Mouse (Mus musculus) limb, embryonic 12.5 days (tissue): Measurements from ENCODE around the gene Ndufa13. TPM values are rescaled to one million over a fixed set of nuclear protein-coding genes. Genes with fewer than 3 reads are reported as not detected.
"Not testable (repeated sequence)": the region's sequence is repeated elsewhere in the genome, so short reads cannot be mapped to it uniquely, and the experiment has no call there.

Experiments used
- ATAC-seq: fragments of 200-750 bp; cut with Nextera tagmentation; 2 replicates; pipeline ENCODE4 v1.8.0; 2017; ENCODE audit warnings: low read depth, moderate TSS enrichment; ENCODE audit not compliant: insufficient number of reproducible peaks, insufficient read depth, low FRiP score, low TSS enrichment
- H3K27ac ChIP-seq: fragments of 300-500 bp; sonication (generic); 2 replicates; pipeline ENCODE4 v1.5.1; 2016; ENCODE audit warnings: mild to moderate bottlenecking, moderate library complexity
- H3K27me3 ChIP-seq: fragments of 300-500 bp; sonication (generic); 2 replicates; pipeline ENCODE4 v1.6.1; 2016; ENCODE audit warnings: mild to moderate bottlenecking, moderate library complexity
- H3K36me3 ChIP-seq: fragments of 300-500 bp; sonication (generic); 2 replicates; pipeline ENCODE4 v1.6.1; 2016; ENCODE audit warnings: mild to moderate bottlenecking, moderate library complexity
- H3K4me1 ChIP-seq: fragments of 300-500 bp; sonication (generic); replicated peaks from 2 replicates; pipeline ENCODE4 v1.6.1; 2016
- H3K4me2 ChIP-seq: fragments of 300-500 bp; sonication (generic); 2 replicates; pipeline ENCODE4 v1.6.1; 2016; ENCODE audit warnings: mild to moderate bottlenecking, moderate library complexity
- H3K4me3 ChIP-seq: fragments of 300-500 bp; sonication (generic); replicated peaks from 2 replicates; pipeline ENCODE4 v1.5.1; 2016; ENCODE audit warnings: mild to moderate bottlenecking
- H3K9ac ChIP-seq: fragments of 300-500 bp; sonication (generic); replicated peaks from 2 replicates; pipeline ENCODE4 v1.6.1; 2016; ENCODE audit warnings: mild to moderate bottlenecking, moderate library complexity
- H3K9me3 ChIP-seq: fragments of 300-500 bp; sonication (generic); 2 replicates; pipeline ENCODE4 v1.6.1; 2016; ENCODE audit warnings: mild to moderate bottlenecking, moderate library complexity
- WGBS: fragments of 180-500 bp; shearing (Covaris S2); methylation state at CpG from one replicate; pipeline ENCODE4 v1.1.7; 2016; 5-methylcytosine and 5-hydroxymethylcytosine counted together
- polyA plus RNA-seq: library from polyadenylated mRNA; unstranded; fragments of >200 nt; fragmentation: Nextera tagmentation; extraction: Ambion mirVana; gene quantifications from 2 replicates; pipeline ENCODE4 v1.2.1, GENCODE M21; 2016

Gene Ndufa13
- 171 and 172 TPM in 2 replicates for polyA plus RNA-seq

GRCm38 (mm10) chr8:69902163-69903062, at the start of gene Ndufa13, which contains the start of the genes Tssk6 and Yjefn3:
Gene Ndufa13 (minus strand): TSS chr8:69902558.
Gene Tssk6 (plus strand): TSS chr8:69902184.
Gene Yjefn3 (minus strand): TSS chr8:69902712.
- Histone ChIP-seq H3K9me3 (no peaks in the 10 kb centered on the region), H3K4me2 (peak within 1 kb of the TSS; percentile 96), H3K4me1 (peaks cover 33% of the 10 kb centered on the region), H3K27ac (peak within 1 kb of the TSS; percentile 94), H3K9ac (peak within 1 kb of the TSS; percentile 78), H3K4me3 (peak within 1 kb of the TSS; percentile 68), H3K36me3 (peaks cover 31% of the 10 kb centered on the region), H3K27me3 (no peaks in the 10 kb centered on the region)
- ATAC-seq: peak; percentile 9; the same call in 1 of the 2 replicates
- 5% methylated on average over 89 of the region's 89 CpGs for WGBS

GRCm38 (mm10) chr8:69950300-69950699, 47.9 kb upstream of the Ndufa13 start:
- Histone ChIP-seq H3K9me3 (no peaks in the 10 kb centered on the region), H3K4me3 (no peak overlapping the region), H3K4me2 (no peak overlapping the region), H3K27me3 (no peaks in the 10 kb centered on the region), H3K36me3 (peaks cover 49% of the 10 kb centered on the region), H3K27ac (no peak overlapping the region), H3K4me1 (no peaks in the 10 kb centered on the region), H3K9ac (no peak overlapping the region)
- 93% methylated on average over 2 of the region's 2 CpGs for WGBS
- ATAC-seq: no peak

- not testable (repeated sequence) for H3K4me2 ChIP-seq, ATAC-seq, H3K9me3 ChIP-seq, H3K27me3 ChIP-seq, H3K4me3 ChIP-seq, H3K27ac ChIP-seq, H3K9ac ChIP-seq
- Histone ChIP-seq H3K4me1 (peaks cover 20% of the 10 kb centered on the region), H3K36me3 (peaks cover 30% of the 10 kb centered on the region)
- WGBS: 78% methylated on average over 3 of the region's 3 CpGs
These were observed 40.1 kb upstream of the Ndufa13 start for GRCm38 (mm10) chr8:69942495-69942894.

GRCm38 (mm10) chr8:69940386-69940785, 38.0 kb upstream of the Ndufa13 start:
- no peak overlapping the region for H3K9ac ChIP-seq
- ATAC-seq: no peak
- H3K4me2 ChIP-seq: no peak overlapping the region
- H3K4me1 ChIP-seq: peaks cover 25% of the 10 kb centered on the region
- no peaks in the 10 kb centered on the region for H3K27me3 ChIP-seq
- 91% methylated on average over 2 of the region's 2 CpGs for WGBS
- H3K36me3 ChIP-seq: peaks cover 22% of the 10 kb centered on the region
- H3K4me3 ChIP-seq: no peak overlapping the region
- peak overlapping the region; percentile 42; the same call in 1 of the 2 replicates for H3K27ac ChIP-seq
- H3K9me3 ChIP-seq: no peaks in the 10 kb centered on the region

- Histone ChIP-seq H3K27ac (peak overlapping the region; percentile 42; the same call in 1 of the 2 replicates), H3K36me3 (peaks cover 26% of the 10 kb centered on the region), H3K9me3 (no peaks in the 10 kb centered on the region), H3K27me3 (no peaks in the 10 kb centered on the region), H3K4me2 (no peak overlapping the region), H3K4me3 (no peak overlapping the region), H3K4me1 (peaks cover 25% of the 10 kb centered on the region), H3K9ac (no peak overlapping the region)
- 26% methylated on average over 3 of the region's 3 CpGs for WGBS
- ATAC-seq: peak; percentile 80
These were observed 37.3 kb upstream of the Ndufa13 start for GRCm38 (mm10) chr8:69939633-69940032.

GRCm38 (mm10) chr8:69938245-69938982, 36.1 kb upstream of the Ndufa13 start:
- Histone ChIP-seq H3K4me3 (no peak overlapping the region), H3K27me3 (no peaks in the 10 kb centered on the region), H3K9ac (no peak overlapping the region), H3K36me3 (peaks cover 35% of the 10 kb centered on the region), H3K27ac (no peak overlapping the region; the same call in 1 of the 2 replicates), H3K4me2 (no peak overlapping the region), H3K4me1 (peaks cover 25% of the 10 kb centered on the region), H3K9me3 (no peaks in the 10 kb centered on the region)
- ATAC-seq: no peak
- 85% methylated on average over 6 of the region's 6 CpGs for WGBS

- 91% methylated on average over 3 of the region's 3 CpGs for WGBS
- Histone ChIP-seq H3K9me3 (no peaks in the 10 kb centered on the region), H3K36me3 (peaks cover 43% of the 10 kb centered on the region), H3K4me3 (no peak overlapping the region), H3K4me2 (no peak overlapping the region), H3K27ac (no peak overlapping the region), H3K9ac (no peak overlapping the region), H3K4me1 (peaks cover 25% of the 10 kb centered on the region), H3K27me3 (no peaks in the 10 kb centered on the region)
- no peak for ATAC-seq
These were observed 35.1 kb upstream of the Ndufa13 start for GRCm38 (mm10) chr8:69937466-69937865.

- Histone ChIP-seq H3K4me3 (no peak overlapping the region), H3K27ac (peak overlapping the region; percentile 31; the same call in 1 of the 2 replicates), H3K4me2 (no peak overlapping the region), H3K9ac (no peak overlapping the region), H3K4me1 (peaks cover 25% of the 10 kb centered on the region), H3K27me3 (no peaks in the 10 kb centered on the region), H3K9me3 (no peaks in the 10 kb centered on the region), H3K36me3 (peaks cover 43% of the 10 kb centered on the region)
- WGBS: 72% methylated on average over 7 of the region's 7 CpGs
- ATAC-seq: peak; percentile 21; the same call in 1 of the 2 replicates
These were observed 33.9 kb upstream of the Ndufa13 start for GRCm38 (mm10) chr8:69936050-69936794.

- H3K27ac ChIP-seq: peak overlapping the region; percentile 29; the same call in 1 of the 2 replicates
- no peaks in the 10 kb centered on the region for H3K27me3 ChIP-seq
- peaks cover 43% of the 10 kb centered on the region for H3K36me3 ChIP-seq
- no peak overlapping the region for H3K4me2 ChIP-seq
- 96% methylated on average over 3 of the region's 3 CpGs for WGBS
- no peaks in the 10 kb centered on the region for H3K9me3 ChIP-seq
- no peak for ATAC-seq
- H3K4me3 ChIP-seq: no peak overlapping the region
- peaks cover 23% of the 10 kb centered on the region for H3K4me1 ChIP-seq
- no peak overlapping the region for H3K9ac ChIP-seq
These were observed 33.1 kb upstream of the Ndufa13 start for GRCm38 (mm10) chr8:69935431-69935830.

GRCm38 (mm10) chr8:69934582-69934981, 32.2 kb upstream of the Ndufa13 start:
- H3K4me3 ChIP-seq: no peak overlapping the region
- H3K4me2 ChIP-seq: no peak overlapping the region
- ATAC-seq: no peak
- no peaks in the 10 kb centered on the region for H3K9me3 ChIP-seq
- peaks cover 43% of the 10 kb centered on the region for H3K36me3 ChIP-seq
- H3K9ac ChIP-seq: no peak overlapping the region
- H3K4me1 ChIP-seq: peaks cover 14% of the 10 kb centered on the region
- no peak overlapping the region for H3K27ac ChIP-seq
- H3K27me3 ChIP-seq: no peaks in the 10 kb centered on the region
- WGBS: 88% methylated on average over 5 of the region's 5 CpGs
